Mouse (Mus musculus): ENCODE measurements around the gene Pamr1. TPM values are rescaled to one million over a fixed set of nuclear protein-coding genes. Genes with fewer than 3 reads are reported as not detected.

Gene Pamr1
- polyA plus RNA-seq, 1 experiment, result 2.3 TPM

- Histone ChIP-seq H3K36me3 (ENCODE audit: control insufficient read depth, insufficient read depth, low read length) (no peaks in the 10 kb centered on the region), H3K27ac (ENCODE audit: control insufficient read depth, insufficient read depth, low read length) (no peak overlapping the region), H3K4me3 (ENCODE audit: control insufficient read depth, insufficient read depth, low read length) (no peak overlapping the region), H3K4me1 (replicated peaks; ENCODE audit: control insufficient read depth, insufficient read depth, low read length) (no peaks in the 10 kb centered on the region), H3K27me3 (ENCODE audit: control insufficient read depth, insufficient read depth, low read length) (no peaks in the 10 kb centered on the region)
- TF ChIP-seq CTCF (IDR thresholded peaks at IDR 0.05; ENCODE audit: borderline replicate concordance, control insufficient read depth, extremely low read depth, insufficient read depth, low read length, poor library complexity) (no peak), POLR2A (IDR thresholded peaks at IDR 0.05; ENCODE audit: control insufficient read depth, extremely low read depth, insufficient read depth, low read length, poor library complexity) (no peak)
- no peak for DNase-seq
- WGBS, result 94% methylated on average over 5 of the region's 5 CpGs
Observed at GRCm38 (mm10) chr2:102622176-102622575, 72.4 kb downstream of the Pamr1 start.

DNA sequence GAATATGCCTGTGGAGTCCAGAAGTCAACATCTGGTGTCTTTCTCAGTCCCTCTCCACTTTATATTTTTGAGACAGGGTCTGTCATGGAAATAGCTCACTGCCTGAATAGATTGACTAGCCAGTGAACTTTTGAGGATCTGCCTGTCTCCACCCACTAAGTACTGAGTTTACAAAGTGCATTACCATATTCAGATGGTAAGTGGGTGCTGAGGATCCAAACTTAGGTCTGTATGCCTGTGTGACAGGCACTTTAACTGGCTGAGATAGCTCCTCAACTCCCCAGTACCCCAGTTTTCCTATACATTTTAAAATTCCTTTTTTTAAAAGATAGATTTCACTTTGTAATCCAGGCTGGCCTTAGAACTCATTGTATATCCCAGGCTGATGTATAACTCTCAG, 73.1 kb downstream of the Pamr1 start:
- H3K4me1 ChIP-seq (replicated peaks; ENCODE audit: control insufficient read depth, insufficient read depth, low read length), result no peaks in the 10 kb centered on the region
- no peak overlapping the region for H3K4me3 ChIP-seq (ENCODE audit: control insufficient read depth, insufficient read depth, low read length)
- TF ChIP-seq CTCF (IDR thresholded peaks at IDR 0.05; ENCODE audit: borderline replicate concordance, control insufficient read depth, extremely low read depth, insufficient read depth, low read length, poor library complexity), result no peak
- TF ChIP-seq POLR2A (IDR thresholded peaks at IDR 0.05; ENCODE audit: control insufficient read depth, extremely low read depth, insufficient read depth, low read length, poor library complexity), result no peak
- no peak for DNase-seq
- no peaks in the 10 kb centered on the region for H3K27me3 ChIP-seq (ENCODE audit: control insufficient read depth, insufficient read depth, low read length)
- H3K36me3 ChIP-seq (ENCODE audit: control insufficient read depth, insufficient read depth, low read length), result no peaks in the 10 kb centered on the region
- no peak overlapping the region for H3K27ac ChIP-seq (ENCODE audit: control insufficient read depth, insufficient read depth, low read length)

DNA sequence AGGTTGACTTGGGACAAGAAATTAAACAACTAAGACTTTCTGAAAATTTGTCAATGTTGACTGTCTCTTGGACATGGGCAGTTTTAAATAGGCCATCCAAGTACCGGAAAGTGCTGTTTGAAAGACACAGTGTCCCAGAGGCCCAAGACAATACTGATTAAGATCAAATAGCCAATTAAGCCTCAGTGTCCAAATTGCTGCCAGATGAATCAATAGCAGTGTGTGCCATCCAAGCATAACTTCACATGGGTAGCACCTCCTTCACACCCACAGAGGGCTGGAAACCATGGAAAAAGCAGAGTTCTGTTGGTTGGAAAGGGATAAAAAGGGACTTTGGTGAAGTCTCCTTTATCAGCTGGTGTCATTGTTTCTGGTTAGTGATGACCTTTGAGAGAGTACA, 74.7 kb downstream of the Pamr1 start:
- Histone ChIP-seq H3K27ac (ENCODE audit: control insufficient read depth, insufficient read depth, low read length) (no peak overlapping the region), H3K36me3 (ENCODE audit: control insufficient read depth, insufficient read depth, low read length) (no peaks in the 10 kb centered on the region), H3K27me3 (ENCODE audit: control insufficient read depth, insufficient read depth, low read length) (no peaks in the 10 kb centered on the region), H3K4me1 (replicated peaks; ENCODE audit: control insufficient read depth, insufficient read depth, low read length) (no peaks in the 10 kb centered on the region), H3K4me3 (ENCODE audit: control insufficient read depth, insufficient read depth, low read length) (no peak overlapping the region)
- TF ChIP-seq CTCF (IDR thresholded peaks at IDR 0.05; ENCODE audit: borderline replicate concordance, control insufficient read depth, extremely low read depth, insufficient read depth, low read length, poor library complexity) (no peak), POLR2A (IDR thresholded peaks at IDR 0.05; ENCODE audit: control insufficient read depth, extremely low read depth, insufficient read depth, low read length, poor library complexity) (no peak)
- DNase-seq, result no peak
- 100% methylated on average over 1 of the region's 1 CpGs for WGBS

- DNase-seq, result no peak
- 88% methylated on average over 4 of the region's 4 CpGs for whole genome bisulfite sequencing
Observed at GRCm38 (mm10) chr2:102632361-102632760, 82.5 kb downstream of the Pamr1 start.

GRCm38 (mm10) chr2:102634010-102634409, 84.2 kb downstream of the Pamr1 start:
- H3K36me3 ChIP-seq (ENCODE audit: control insufficient read depth, insufficient read depth, low read length), result no peaks in the 10 kb centered on the region
- TF ChIP-seq POLR2A (IDR thresholded peaks at IDR 0.05; ENCODE audit: control insufficient read depth, extremely low read depth, insufficient read depth, low read length, poor library complexity), result no peak
- no peak for TF ChIP-seq CTCF (IDR thresholded peaks at IDR 0.05; ENCODE audit: borderline replicate concordance, control insufficient read depth, extremely low read depth, insufficient read depth, low read length, poor library complexity)
- no peak overlapping the region for H3K27ac ChIP-seq (ENCODE audit: control insufficient read depth, insufficient read depth, low read length)
- H3K4me1 ChIP-seq (replicated peaks; ENCODE audit: control insufficient read depth, insufficient read depth, low read length), result no peaks in the 10 kb centered on the region
- no peaks in the 10 kb centered on the region for H3K27me3 ChIP-seq (ENCODE audit: control insufficient read depth, insufficient read depth, low read length)
- 84% methylated on average over 1 of the region's 1 CpGs for WGBS
- no peak overlapping the region for H3K4me3 ChIP-seq (ENCODE audit: control insufficient read depth, insufficient read depth, low read length)
- no peak for DNase-seq

More at GRCm38 (mm10) chr2:102632361-102632760, 82.5 kb downstream of the Pamr1 start:
- TF ChIP-seq CTCF (IDR thresholded peaks at IDR 0.05; ENCODE audit: borderline replicate concordance, control insufficient read depth, extremely low read depth, insufficient read depth, low read length, poor library complexity), result no peak
- TF ChIP-seq POLR2A (IDR thresholded peaks at IDR 0.05; ENCODE audit: control insufficient read depth, extremely low read depth, insufficient read depth, low read length, poor library complexity), result no peak
- Histone ChIP-seq H3K27me3 (ENCODE audit: control insufficient read depth, insufficient read depth, low read length) (no peaks in the 10 kb centered on the region), H3K4me1 (replicated peaks; ENCODE audit: control insufficient read depth, insufficient read depth, low read length) (no peaks in the 10 kb centered on the region), H3K36me3 (ENCODE audit: control insufficient read depth, insufficient read depth, low read length) (no peaks in the 10 kb centered on the region), H3K27ac (ENCODE audit: control insufficient read depth, insufficient read depth, low read length) (no peak overlapping the region), H3K4me3 (ENCODE audit: control insufficient read depth, insufficient read depth, low read length) (no peak overlapping the region)

DNA sequence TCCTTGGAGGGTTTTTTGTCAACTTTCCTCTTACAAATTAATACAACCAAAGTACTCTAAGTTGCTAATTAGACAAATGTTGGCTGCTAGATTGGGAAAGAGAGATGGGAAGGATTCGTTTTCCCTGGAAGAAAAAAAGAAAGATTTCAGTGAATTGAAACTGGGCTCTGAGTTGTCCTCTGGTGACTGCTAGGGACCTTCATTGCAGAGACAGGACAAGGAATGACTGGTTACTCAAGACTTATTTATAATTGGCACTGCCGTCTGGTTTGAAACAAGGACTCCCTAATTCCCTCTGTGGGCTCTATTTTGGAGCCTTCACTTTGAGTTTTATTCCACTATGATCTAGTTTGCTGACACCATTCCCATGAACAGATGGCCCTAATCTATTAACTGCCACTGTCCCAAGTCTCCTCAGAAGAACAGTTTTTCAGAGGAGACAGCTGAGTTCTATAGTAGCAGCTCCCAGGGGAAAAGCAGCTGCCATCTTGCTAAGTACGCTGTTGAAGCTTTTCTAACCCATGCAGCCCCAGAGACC, 85.8 kb downstream of the Pamr1 start:
- H3K4me1 ChIP-seq (replicated peaks; ENCODE audit: control insufficient read depth, insufficient read depth, low read length), result no peaks in the 10 kb centered on the region; the same call in 1 of the 2 replicates
- 87% methylated on average over 3 of the region's 3 CpGs for WGBS
- H3K36me3 ChIP-seq (ENCODE audit: control insufficient read depth, insufficient read depth, low read length), result no peaks in the 10 kb centered on the region
- H3K4me3 ChIP-seq (ENCODE audit: control insufficient read depth, insufficient read depth, low read length), result no peak overlapping the region
- no peak for DNase-seq
- no peaks in the 10 kb centered on the region for H3K27me3 ChIP-seq (ENCODE audit: control insufficient read depth, insufficient read depth, low read length)
- H3K27ac ChIP-seq (ENCODE audit: control insufficient read depth, insufficient read depth, low read length), result no peak overlapping the region
- no peak for TF ChIP-seq CTCF (IDR thresholded peaks at IDR 0.05; ENCODE audit: borderline replicate concordance, control insufficient read depth, extremely low read depth, insufficient read depth, low read length, poor library complexity)
- TF ChIP-seq POLR2A (IDR thresholded peaks at IDR 0.05; ENCODE audit: control insufficient read depth, extremely low read depth, insufficient read depth, low read length, poor library complexity), result no peak

DNA sequence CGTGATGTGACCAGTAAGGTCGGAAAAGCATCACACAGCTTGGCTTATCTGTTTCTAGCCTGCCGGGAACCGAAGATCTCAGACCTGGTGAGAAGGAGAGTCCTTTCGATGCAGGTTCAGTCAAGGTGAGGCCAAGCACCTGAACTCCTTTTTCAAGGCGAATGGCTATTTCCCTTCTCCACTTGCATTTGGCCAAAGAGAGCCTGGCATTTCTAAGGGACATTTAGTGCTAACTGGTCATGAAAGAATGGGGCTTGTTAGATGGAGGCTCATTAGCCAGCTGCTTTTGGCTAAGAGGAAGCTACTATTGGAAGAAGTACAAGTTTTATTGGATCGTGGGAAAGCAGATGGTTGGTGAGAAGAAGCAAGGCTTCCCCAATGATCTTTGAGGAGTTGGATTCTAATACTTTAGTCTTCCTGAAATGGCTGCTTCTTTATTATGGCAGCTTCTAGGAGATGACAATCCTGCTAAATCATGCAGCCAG, 86.3 kb downstream of the Pamr1 start:
- H3K27me3 ChIP-seq (ENCODE audit: control insufficient read depth, insufficient read depth, low read length), result no peaks in the 10 kb centered on the region
- no peaks in the 10 kb centered on the region for H3K36me3 ChIP-seq (ENCODE audit: control insufficient read depth, insufficient read depth, low read length)
- no peak overlapping the region for H3K4me3 ChIP-seq (ENCODE audit: control insufficient read depth, insufficient read depth, low read length)
- no peak for DNase-seq
- H3K4me1 ChIP-seq (replicated peaks; ENCODE audit: control insufficient read depth, insufficient read depth, low read length), result no peaks in the 10 kb centered on the region; the same call in 1 of the 2 replicates
- TF ChIP-seq POLR2A (IDR thresholded peaks at IDR 0.05; ENCODE audit: control insufficient read depth, extremely low read depth, insufficient read depth, low read length, poor library complexity) (no peak), CTCF (IDR thresholded peaks at IDR 0.05; ENCODE audit: borderline replicate concordance, control insufficient read depth, extremely low read depth, insufficient read depth, low read length, poor library complexity) (no peak)
- WGBS, result 97% methylated on average over 7 of the region's 7 CpGs
- H3K27ac ChIP-seq (ENCODE audit: control insufficient read depth, insufficient read depth, low read length), result no peak overlapping the region

All from thymus, adult 2 months (tissue).